Mouse (Mus musculus) 416B (cell line): ENCODE data around the gene Rrad.

Experiments
- DNase-seq: peaks from one replicate; pipeline ENCODE4 v3.0.0; 2011; ENCODE audit warnings: low read depth

Gene Rrad

DNA sequence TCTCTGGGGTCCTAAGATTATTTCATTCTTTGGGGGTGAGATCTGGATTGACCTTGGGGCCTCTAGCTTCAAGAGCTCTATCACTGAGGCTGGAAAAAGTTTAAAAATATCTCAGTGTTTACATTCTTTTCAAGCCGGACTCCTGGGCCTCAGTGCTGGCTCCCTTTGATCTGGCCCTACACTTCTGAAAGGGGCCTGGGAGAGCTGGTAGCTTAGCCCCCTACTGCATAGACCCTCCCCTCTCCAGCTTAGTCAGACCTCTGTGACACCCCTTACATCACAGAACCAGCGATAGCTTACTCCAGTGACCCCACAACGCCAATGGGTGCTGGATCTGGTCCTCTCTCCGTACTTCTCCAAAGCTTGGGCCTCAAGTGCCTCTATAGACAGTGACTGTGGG is 19.5 kb downstream of the Rrad start:
- DNase-seq: no peak

GRCm38 (mm10) chr8:104610185-104610766 is 20.9 kb downstream of the Rrad start:
- no peak for DNase-seq

DNA sequence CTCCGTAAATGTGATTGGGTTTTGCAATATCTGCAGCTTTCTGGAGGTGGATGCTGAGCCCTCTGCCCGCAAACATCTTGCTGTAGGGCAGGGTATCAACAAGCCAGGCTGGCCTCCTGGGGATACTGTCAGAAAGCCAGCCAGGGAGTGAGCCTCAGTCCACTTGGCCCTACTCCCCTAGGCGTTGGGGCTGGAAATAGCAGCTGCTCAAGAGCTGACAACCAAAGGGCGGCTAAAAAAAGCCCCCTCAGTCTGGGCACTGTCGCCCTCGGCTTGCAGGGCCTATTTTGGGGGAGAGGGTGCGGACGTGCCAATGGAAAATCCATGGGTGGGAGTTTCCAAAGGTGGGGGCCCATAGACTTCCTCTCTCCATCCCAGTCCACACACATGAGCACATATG is 21.9 kb downstream of the Rrad start:
- DNase-seq: no peak

- DNase-seq: no peak
These were observed 23.2 kb downstream of the Rrad start for GRCm38 (mm10) chr8:104607944-104608343.

- no peak for DNase-seq
These were observed 24.8 kb downstream of the Rrad start for GRCm38 (mm10) chr8:104606329-104606728.

GRCm38 (mm10) chr8:104603245-104603593 is 27.9 kb downstream of the Rrad start:
- DNase-seq: no peak

GRCm38 (mm10) chr8:104602468-104603244 is 28.5 kb downstream of the Rrad start:
- peak; percentile 87 for DNase-seq

- no peak for DNase-seq
These were observed 29.2 kb downstream of the Rrad start for GRCm38 (mm10) chr8:104601941-104602371.

- no peak for DNase-seq
These were observed 29.7 kb downstream of the Rrad start for GRCm38 (mm10) chr8:104601386-104601785.

- DNase-seq: no peak
These were observed 32.6 kb downstream of the Rrad start for GRCm38 (mm10) chr8:104598496-104598895.

- DNase-seq: no peak
These were observed 33.5 kb downstream of the Rrad start for GRCm38 (mm10) chr8:104597656-104598055.

DNA sequence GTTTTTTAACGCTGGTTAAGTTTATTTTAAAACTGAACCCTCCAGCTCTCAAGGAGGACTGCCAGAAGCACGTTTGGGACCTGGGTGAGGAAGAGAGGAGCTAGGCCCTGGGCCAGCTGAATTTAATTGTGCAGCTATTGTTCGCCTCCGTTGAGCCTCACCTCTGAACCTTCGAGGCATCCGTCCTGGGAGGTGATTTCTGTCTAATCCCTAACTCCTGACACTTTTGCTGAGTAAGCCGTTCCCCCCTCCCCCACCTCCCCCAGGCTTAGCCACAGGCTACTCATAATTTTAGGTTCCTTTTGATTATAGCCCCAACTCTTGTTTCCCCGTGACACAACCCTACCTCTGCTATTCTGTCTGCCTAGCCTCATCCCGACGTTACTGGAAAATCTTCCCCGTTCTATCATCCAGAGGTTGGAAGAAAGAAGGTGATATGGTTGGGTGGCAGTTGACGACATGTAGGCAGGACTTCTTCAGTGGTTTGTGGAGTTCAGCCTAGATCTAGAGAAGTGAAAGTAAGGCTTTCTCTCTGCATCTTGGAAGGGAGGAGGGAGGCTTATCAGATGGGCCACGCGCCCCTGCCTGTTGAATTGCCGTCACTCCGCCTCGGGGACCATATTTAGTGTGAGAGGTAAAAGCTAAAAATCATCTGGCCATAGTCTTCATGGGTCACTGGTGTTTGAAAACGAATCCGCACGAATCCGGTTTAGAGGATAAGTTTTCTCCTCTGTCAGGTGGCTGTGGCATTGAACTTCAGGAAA is 35.2 kb downstream of the Rrad start:
- no peak for DNase-seq

- DNase-seq: no peak
These were observed 36.3 kb downstream of the Rrad start for GRCm38 (mm10) chr8:104594611-104595362.

DNA sequence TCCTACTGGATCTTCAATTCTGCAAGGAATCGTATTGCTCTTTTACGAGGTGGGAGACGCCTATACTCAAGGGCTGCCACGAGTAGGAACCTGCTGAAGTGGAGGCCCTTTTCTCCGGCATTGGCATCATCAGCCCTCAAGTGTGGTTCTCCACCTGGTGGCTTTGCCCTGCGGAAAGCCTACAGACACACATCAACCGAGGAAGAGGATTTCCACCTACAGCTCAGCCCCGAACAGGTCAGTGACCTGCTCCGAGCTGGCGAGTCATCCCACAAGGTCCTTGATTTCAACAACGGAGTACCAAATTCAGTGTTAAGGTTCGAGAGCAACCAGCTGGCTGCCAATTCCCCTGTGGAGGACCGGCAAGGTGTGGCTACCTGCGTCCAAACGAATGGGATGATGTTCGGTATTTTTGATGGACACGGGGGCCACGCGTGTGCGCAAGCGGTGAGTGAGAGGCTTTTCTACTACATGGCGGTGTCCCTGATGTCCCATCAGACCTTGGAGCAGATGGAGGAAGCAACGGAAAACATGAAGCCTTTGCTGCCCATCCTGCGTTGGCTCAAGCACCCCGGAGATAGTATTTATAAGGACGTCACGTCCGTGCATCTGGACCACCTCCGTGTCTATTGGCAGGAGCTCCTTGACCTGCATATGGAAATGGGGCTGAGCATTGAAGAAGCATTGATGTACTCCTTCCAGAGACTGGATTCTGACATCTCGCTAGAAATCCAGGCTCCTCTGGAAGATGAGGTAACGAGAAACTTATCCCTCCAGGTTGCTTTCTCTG is 37.4 kb downstream of the Rrad start:
- DNase-seq: no peak

DNA sequence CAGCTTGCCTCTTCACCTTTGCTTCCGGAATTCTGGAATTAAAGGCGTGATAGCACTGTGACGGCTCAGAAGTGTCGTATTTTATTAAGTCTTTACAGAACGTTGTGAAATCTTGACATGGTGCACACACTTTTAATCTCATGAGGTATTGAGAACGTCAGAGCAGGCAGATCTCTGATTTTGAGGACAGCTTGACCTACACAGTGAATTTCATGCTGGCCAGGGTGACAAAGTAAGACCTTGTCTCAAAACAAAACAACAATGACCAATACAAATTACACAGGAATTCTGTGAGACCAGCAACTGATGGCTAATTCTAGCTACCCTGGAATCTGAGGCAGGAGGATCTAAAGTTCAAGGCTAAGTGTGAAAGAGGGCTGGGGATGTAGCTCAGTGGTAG is 38.6 kb downstream of the Rrad start:
- no peak for DNase-seq

- no peak for DNase-seq
These were observed 39.3 kb downstream of the Rrad start for GRCm38 (mm10) chr8:104591856-104592255.

GRCm38 (mm10) chr8:104591133-104591834 is 39.8 kb downstream of the Rrad start, which contains the start of gene Pdp2:
Pdp2 (plus strand) TSS chr8:104591451.
- DNase-seq: peak; percentile 98

GRCm38 (mm10) chr8:104590284-104590683 is 40.8 kb downstream of the Rrad start:
- no peak for DNase-seq

- no peak for DNase-seq
These were observed 46.6 kb downstream of the Rrad start for GRCm38 (mm10) chr8:104584522-104584921.
